Mouse (Mus musculus) retina, embryonic 14.5 days (tissue): ENCODE results near the gene Slc13a1.
"Not testable (repeated sequence)": the region's sequence is repeated elsewhere in the genome, so short reads cannot be mapped to it uniquely, and the experiment has no call there.

Experiments used
- DNase-seq: peaks from one replicate; pipeline ENCODE4 v3.0.0-alpha.2; 2015; ENCODE audit warnings: low spot score

Gene Slc13a1

DNA sequence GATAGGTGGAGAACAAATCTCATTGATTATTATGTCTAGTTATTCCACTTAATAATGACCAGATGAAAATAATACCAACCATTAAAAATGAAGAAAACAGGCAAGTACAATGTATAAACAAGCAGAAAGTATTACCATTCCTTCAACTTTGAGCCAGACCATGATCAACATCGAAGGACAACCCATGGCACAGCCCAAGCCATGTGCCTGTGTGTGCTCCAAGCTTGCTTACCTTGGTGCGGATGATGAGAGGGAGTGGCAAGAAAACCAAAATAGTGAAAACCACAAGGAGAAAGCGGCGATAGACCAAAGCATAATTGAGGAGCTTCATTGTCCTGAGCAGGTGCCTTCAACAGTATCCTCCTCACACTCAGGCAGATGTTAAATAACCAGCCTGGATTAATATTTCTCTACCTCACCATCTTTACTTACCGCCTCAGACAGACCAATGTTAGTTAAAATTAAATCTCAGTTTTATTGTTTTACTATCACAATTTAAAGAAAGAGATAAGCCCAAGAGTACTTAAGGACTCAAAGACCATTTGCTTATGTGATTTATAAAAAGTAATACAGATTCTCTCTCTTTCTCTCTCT is at the start of gene Slc13a1:
Gene Slc13a1 (minus strand): TSS at position 359 of the 594 bp plus-strand sequence.
- no peak for DNase-seq

GRCm38 (mm10) chr6:24207866-24208265 is 40.0 kb upstream of the Slc13a1 start:
- no peak for DNase-seq

DNA sequence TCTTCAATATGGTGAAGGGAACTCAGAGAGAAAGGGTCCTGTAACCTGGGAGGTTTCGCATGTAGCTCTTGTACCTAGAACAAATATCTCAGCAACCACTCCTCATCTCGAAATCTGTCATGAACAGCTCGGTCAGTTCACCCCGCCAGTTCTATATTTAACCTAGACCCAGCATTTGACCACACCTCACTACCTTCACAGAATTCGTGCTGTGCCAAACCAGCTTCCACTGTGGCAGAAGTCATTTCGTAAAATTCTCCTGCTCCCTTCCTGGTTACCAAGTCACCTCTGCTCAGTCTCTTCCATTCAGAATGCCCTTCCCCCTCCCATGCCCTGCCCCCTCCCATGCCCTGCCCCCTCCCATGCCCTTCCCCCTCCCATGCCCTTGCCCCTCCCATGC is 34.3 kb upstream of the Slc13a1 start:
- no peak for DNase-seq

- peak; percentile 56 for DNase-seq
These were observed 33.0 kb upstream of the Slc13a1 start for GRCm38 (mm10) chr6:24200644-24201484.

GRCm38 (mm10) chr6:24197501-24198195 is 29.8 kb upstream of the Slc13a1 start:
- DNase-seq, result not testable (repeated sequence)

GRCm38 (mm10) chr6:24196406-24196805 is 28.5 kb upstream of the Slc13a1 start:
- DNase-seq, result not testable (repeated sequence)

DNA sequence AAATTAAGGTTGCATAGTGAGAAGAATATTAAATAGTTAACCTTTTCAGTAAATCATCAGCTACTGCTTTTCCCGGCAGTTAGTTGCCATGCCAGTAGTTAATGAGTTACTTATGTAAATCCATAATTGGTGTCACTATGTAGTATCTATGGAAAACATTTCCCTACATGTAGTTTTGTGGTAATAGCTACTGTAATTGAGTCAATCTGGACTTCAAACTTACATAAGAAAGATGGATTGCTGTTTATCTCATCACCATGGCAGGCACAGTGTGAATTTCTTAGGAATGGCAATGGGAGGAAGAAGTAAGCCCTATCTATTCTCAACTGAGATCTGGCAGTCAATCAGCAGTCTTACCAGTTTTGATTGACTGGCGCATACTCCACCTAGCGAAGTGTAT is 15.5 kb upstream of the Slc13a1 start:
- no peak for DNase-seq

GRCm38 (mm10) chr6:24175393-24175792 is 7.5 kb upstream of the Slc13a1 start:
- DNase-seq, result no peak

GRCm38 (mm10) chr6:24173951-24174350 is 6.1 kb upstream of the Slc13a1 start:
- DNase-seq, result no peak

DNA sequence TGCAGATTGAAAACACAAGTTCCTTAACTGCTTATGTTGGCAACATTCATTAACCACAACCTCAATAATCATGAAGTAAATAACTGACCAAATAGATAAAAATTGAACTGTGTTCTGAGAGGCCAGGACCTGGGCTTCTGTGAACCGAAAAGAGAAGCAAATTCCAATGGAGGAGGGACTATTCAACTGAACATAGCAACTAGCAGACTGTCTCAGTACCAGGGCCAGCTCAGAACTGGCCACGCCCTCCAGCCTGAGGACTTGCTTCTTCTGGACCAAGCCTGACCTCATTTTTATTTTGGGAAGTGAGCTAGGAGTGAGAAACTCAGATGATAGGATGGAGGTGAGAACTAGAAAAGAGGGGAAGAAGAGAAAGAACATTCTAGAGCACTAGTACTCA is 4.8 kb upstream of the Slc13a1 start:
- DNase-seq, result peak; percentile 13

GRCm38 (mm10) chr6:24166772-24167171 is 1.1 kb downstream of the Slc13a1 start:
- no peak for DNase-seq

DNA sequence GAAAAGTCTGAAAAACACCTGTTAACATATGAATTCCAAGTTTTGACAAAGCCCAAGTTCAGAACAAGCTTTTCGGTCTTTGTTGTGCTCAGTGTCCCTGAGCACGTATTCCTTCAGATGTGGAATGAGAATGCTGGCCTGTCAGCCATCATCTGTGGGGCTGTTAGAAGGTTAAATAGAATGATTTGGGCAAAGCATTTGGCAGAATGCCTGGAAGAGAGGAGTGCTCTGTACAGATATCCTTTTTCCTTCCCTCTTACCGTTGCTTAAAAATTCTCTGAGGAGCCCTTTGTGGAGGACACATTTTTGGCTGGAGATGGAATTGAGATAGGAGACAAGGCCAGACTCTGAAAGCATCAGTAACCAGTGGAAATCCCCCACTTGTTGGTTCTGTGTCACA is 2.6 kb downstream of the Slc13a1 start:
- no peak for DNase-seq

- DNase-seq, result no peak
These were observed 8.1 kb downstream of the Slc13a1 start for GRCm38 (mm10) chr6:24159795-24160194.

GRCm38 (mm10) chr6:24154901-24155300 is 13.0 kb downstream of the Slc13a1 start:
- DNase-seq, result peak; percentile 13

DNA sequence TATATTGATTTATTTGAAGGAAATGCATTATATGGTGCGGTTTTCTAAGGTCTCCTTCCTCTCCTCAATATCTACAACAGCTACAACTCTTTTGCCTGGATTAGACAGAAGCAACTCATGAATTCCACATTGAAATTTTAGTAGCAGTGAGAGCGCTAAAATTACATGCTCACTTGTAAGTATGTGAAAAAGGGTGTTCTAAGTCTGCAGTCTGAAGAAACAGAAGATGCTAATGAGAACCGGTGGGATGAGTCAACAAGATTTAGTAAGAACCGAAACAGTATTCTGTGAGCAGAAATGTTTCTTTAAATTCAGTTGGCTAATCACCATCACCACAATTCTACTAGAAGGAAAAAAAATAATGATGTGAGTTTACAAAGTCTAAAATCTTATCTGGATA is 34.9 kb downstream of the Slc13a1 start:
- DNase-seq, result no peak

DNA sequence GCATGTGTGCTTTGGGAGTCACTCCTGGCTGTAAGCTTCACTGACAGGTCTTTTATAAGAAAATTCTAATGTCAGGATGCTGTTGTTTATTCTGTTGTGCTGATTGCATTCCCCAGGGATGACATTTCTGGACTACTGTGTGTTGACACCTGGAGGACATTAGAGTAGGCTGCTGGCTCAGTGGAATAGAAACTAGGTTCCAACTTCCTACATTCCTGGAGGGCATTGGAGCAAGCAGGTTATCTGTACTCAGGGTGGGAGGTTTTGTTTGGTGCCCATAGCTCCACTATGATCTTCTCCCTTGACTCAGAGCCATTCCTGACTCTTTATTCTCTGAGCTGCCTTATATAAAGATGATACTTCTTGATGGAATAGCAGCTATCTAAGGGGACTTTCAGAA is 45.3 kb downstream of the Slc13a1 start:
- DNase-seq, result no peak

DNA sequence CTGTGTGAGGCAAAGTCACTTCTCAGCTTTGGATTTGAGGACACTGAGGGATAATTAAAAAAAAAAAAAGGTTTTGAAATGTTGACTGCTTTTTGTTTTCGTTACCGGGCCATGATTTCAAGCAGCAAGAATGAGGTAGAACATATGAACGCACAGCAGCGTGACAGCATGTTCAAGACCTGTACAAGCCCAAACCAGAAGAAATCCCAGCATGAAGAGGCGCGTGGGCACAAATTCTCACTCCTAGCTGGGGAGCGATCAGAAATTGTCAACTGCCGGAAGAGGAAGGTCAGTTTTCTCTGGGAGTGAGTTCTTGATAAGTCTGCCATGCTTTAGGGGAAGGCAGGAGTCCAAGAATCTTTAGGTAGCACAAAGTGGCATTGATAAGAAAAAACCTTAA is 56.3 kb downstream of the Slc13a1 start:
- no peak for DNase-seq

- no peak for DNase-seq
These were observed 59.4 kb downstream of the Slc13a1 start for GRCm38 (mm10) chr6:24108471-24108870.

DNA sequence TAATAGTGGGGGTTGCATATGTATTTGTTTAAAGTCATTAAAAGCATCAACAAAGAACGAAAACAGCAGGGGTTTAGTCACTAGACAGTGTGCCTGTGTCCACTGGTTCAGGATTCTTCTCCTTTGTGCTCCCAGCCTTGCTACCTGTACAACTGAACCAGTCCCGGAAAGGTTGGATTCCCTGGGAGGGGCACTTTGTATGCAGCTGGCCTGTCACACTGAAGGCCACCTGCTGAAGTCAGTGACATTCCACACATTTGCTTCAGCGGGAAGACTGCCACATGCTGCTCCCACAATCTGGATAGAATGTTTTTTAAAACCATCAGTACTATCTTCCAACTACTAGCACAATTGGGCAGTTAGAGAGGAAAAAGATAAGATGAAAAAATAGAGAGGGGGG is 61.7 kb downstream of the Slc13a1 start:
- no peak for DNase-seq

- DNase-seq, result peak; percentile 83
These were observed 62.2 kb downstream of the Slc13a1 start for GRCm38 (mm10) chr6:24105681-24106080.

- DNase-seq, result no peak
These were observed 66.6 kb downstream of the Slc13a1 start for GRCm38 (mm10) chr6:24101281-24101680.

DNA sequence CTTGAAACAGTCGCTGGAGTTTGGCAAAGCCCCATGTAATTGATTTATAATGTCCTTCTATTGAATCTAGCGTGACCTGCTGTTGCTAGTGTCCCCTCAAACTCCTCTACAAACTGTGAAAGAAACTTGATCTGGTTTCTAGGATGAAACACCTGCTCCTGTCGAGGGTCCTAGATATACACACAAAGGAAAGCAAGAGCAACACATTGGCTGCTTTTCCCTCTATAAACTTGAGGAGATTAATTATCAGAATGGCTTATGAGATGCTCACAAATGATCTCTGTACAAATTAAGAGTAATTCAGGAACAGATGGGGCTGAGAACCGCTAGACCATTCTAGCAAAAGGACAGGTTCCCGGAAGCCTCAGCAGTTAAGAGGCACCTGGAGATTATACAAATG is 67.2 kb downstream of the Slc13a1 start:
- peak; percentile 17 for DNase-seq

- DNase-seq, result no peak
These were observed 70.5 kb downstream of the Slc13a1 start for GRCm38 (mm10) chr6:24097400-24097799.
